Mouse (Mus musculus) forebrain, embryonic 14.5 days (tissue): ENCODE data around the gene Ceacam13. TPM values are rescaled to one million over a fixed set of nuclear protein-coding genes. Genes with fewer than 3 reads are reported as not detected.
"Not testable (repeated sequence)": the region's sequence is repeated elsewhere in the genome, so short reads cannot be mapped to it uniquely, and the experiment has no call there.

Experiments
- ATAC-seq: fragments of 200-750 bp; cut with Nextera tagmentation; 2 replicates; pipeline ENCODE4 v1.8.0; 2017; ENCODE audit warnings: mild to moderate bottlenecking, moderate library complexity
- DNase-seq: peaks from one replicate; pipeline ENCODE4 v3.0.0-alpha.2; 2015; ENCODE audit warnings: low spot score
- H3K27ac ChIP-seq: fragments of 300-500 bp; sonication (generic); 2 replicates; pipeline ENCODE4 v1.5.1; 2014; ENCODE audit warnings: low read depth, mild to moderate bottlenecking, control low read depth, low read length, moderate library complexity
- H3K27me3 ChIP-seq: fragments of 300-500 bp; sonication (generic); replicated peaks from 2 replicates; pipeline ENCODE4 v1.6.1; 2014; ENCODE audit warnings: low read length, control low read depth, mixed read lengths; ENCODE audit not compliant: control insufficient read depth, insufficient read depth
- H3K36me3 ChIP-seq: fragments of 300-500 bp; sonication (generic); 2 replicates; pipeline ENCODE4 v1.6.1; 2014; ENCODE audit warnings: low read length, control low read depth; ENCODE audit not compliant: control insufficient read depth, insufficient read depth
- H3K4me1 ChIP-seq: fragments of 300-500 bp; sonication (generic); 2 replicates; pipeline ENCODE4 v1.6.1; 2014; ENCODE audit warnings: antibody characterized with exemption, low read length, control low read depth; ENCODE audit not compliant: control insufficient read depth, insufficient read depth
- H3K4me2 ChIP-seq: fragments of 300-500 bp; sonication (generic); 2 replicates; pipeline ENCODE4 v1.6.1; 2014; ENCODE audit warnings: mild to moderate bottlenecking, control low read depth, low read length
- H3K4me3 ChIP-seq: fragments of 300-500 bp; sonication (generic); 2 replicates; pipeline ENCODE4 v1.5.1; 2014; ENCODE audit warnings: low read depth, low read length, control low read depth
- H3K9ac ChIP-seq: fragments of 300-500 bp; sonication (generic); 2 replicates; pipeline ENCODE4 v1.6.1; 2014; ENCODE audit warnings: mild to moderate bottlenecking, low read length, control low read depth, moderate library complexity
- H3K9me3 ChIP-seq: fragments of 300-500 bp; sonication (generic); replicated peaks from 2 replicates; pipeline ENCODE4 v1.6.1; 2016; ENCODE audit warnings: low read length, control low read depth, mixed read lengths; ENCODE audit not compliant: control insufficient read depth
- WGBS: fragments of 180-500 bp; shearing (Covaris S2); extraction: QIAGEN DNeasy Blood & Tissue Kit; methylation state at CpG from one replicate; pipeline ENCODE4 v1.1.7; 2014; 5-methylcytosine and 5-hydroxymethylcytosine counted together
- microRNA-seq: library from miRNA; unstranded; fragments of <30 nt; microRNA quantifications from one replicate; pipeline ENCODE4, GENCODE M21; 2016
- polyA plus RNA-seq: library from polyadenylated mRNA; unstranded; fragments of >200 nt; fragmentation: Nextera tagmentation; extraction: Ambion mirVana; gene quantifications from 2 replicates; pipeline ENCODE4 v1.2.1, GENCODE M21; 2014

Gene Ceacam13
- polyA plus RNA-seq, result not detected in 2 replicates

DNA sequence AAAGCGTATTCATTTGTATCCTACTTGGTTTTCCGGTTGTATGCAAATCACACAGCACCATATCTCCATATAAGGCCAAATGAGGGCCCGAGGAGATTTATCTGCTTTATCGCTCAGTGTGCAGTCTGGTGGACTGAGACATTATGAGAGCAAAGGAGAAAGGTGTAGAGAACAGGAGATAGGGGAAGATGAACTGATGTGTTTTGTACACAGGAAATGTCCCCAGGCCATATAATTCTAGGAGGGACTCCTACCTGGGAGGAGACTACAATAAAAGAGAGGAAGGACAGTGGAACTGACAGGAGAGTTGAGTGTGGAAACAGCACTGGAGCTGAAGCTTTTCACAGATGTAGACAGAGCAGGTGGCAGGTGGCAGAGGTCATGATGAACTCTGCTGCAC lies at the start of gene Ceacam13:
TSS of gene Ceacam13 (plus strand) at position 301 of the 400 bp plus-strand sequence.
- 81% methylated on average over 4 of the region's 4 CpGs for WGBS
- no peaks in the 10 kb centered on the region for H3K27me3 ChIP-seq
- no peak within 1 kb of the TSS for H3K27ac ChIP-seq
- DNase-seq (no peak), ATAC-seq (no peak)
- no peak within 1 kb of the TSS for H3K9ac ChIP-seq
- H3K36me3 ChIP-seq, result no peaks in the 10 kb centered on the region
- no peaks in the 10 kb centered on the region for H3K4me1 ChIP-seq
- H3K9me3 ChIP-seq, result peaks cover 15% of the 10 kb centered on the region
- H3K4me2 ChIP-seq, result no peak within 1 kb of the TSS
- no peak within 1 kb of the TSS for H3K4me3 ChIP-seq

DNA sequence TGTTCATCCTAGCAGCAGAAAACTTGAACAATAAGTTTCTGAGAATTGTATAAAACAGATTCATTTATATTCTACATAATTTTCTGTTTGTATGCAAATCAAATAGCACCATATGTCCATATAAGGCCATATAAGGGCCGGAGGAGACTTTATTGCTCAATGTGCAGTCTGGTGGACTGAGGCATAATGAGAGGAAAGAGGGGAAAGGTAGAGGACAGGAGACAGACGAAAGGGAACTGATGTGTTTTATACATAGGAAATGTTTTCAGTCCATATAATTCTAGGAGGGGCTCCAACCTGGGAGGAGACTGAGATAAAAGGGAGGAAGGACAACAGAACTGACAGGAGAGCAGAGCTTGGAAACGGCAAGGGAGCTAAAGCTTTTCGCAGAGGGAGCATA lies 37.9 kb upstream of the Ceacam13 start, which contains the start of gene Ceacam11:
TSS of gene Ceacam11 (plus strand) at position 301 of the 400 bp plus-strand sequence.
- WGBS, result 78% methylated on average over 4 of the region's 4 CpGs
- peaks cover 17% of the 10 kb centered on the region; the same call in 1 of the 2 replicates for H3K9me3 ChIP-seq

DNA sequence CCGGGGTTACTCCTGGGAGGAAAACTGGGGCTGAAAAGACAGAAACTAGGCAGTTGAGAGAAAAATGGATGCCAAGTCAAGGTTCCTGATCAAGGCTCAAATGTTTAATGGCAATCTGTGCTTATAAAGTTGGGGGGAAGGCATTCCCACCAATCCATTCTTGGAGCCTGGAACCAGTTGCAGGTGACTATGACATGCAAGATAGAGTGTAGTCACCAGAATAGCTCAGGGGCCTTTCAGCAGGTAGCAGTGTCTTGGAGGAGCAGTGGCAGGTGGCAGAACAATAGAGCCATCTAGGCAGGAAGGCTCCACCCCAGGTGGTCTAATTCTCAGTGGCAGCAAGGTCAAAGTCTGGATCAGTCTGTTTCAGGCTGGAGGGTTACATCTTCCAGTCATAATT lies 8.6 kb upstream of the Ceacam13 start:
- WGBS, result 84% methylated on average over 1 of the region's 1 CpGs
- not testable (repeated sequence) for H3K9me3 ChIP-seq, DNase-seq, ATAC-seq, H3K4me1 ChIP-seq, H3K9ac ChIP-seq, H3K27ac ChIP-seq, H3K4me3 ChIP-seq, H3K4me2 ChIP-seq, H3K36me3 ChIP-seq, H3K27me3 ChIP-seq

More for the DNA sequence above, 37.9 kb upstream of the Ceacam13 start, which contains the start of gene Ceacam11:
- Histone ChIP-seq H3K27ac (no peak within 1 kb of the TSS), H3K9ac (no peak within 1 kb of the TSS), H3K4me2 (no peak within 1 kb of the TSS), H3K27me3 (no peaks in the 10 kb centered on the region), H3K4me1 (no peaks in the 10 kb centered on the region), H3K4me3 (no peak within 1 kb of the TSS), H3K36me3 (no peaks in the 10 kb centered on the region)
- ATAC-seq (no peak), DNase-seq (no peak)

DNA sequence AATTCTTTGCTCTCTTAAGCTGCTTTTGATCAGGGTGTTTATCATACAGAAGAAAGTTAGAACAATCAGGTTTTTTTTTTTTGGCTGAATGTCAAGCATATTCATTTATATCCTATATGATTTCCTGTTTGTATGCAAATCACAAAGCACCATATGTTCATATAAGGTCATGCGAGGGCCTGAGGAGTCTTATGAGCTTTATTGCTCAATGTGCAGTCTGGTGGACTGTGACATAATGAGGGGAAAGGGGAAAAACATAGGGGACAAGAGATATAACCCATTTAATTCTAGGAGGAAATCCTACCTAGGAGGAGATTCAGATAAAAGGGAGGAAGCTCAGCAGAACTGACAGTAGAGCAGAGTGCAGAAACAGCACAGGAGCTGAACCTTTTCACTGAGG lies 55.9 kb downstream of the Ceacam13 start, which contains the start of gene Ceacam12:
TSS of gene Ceacam12 (plus strand) at position 301 of the 400 bp plus-strand sequence.
- H3K4me1 ChIP-seq, result no peaks in the 10 kb centered on the region
- ATAC-seq (no peak), DNase-seq (no peak)
- H3K27ac ChIP-seq, result no peak within 1 kb of the TSS
- no peak within 1 kb of the TSS for H3K9ac ChIP-seq
- H3K27me3 ChIP-seq, result no peaks in the 10 kb centered on the region
- 78% methylated on average over 1 of the region's 1 CpGs for WGBS
- peaks cover 24% of the 10 kb centered on the region; the same call in 1 of the 2 replicates for H3K9me3 ChIP-seq
- H3K4me3 ChIP-seq, result no peak within 1 kb of the TSS
- no peak within 1 kb of the TSS for H3K4me2 ChIP-seq
- no peaks in the 10 kb centered on the region for H3K36me3 ChIP-seq

Small RNAs within 50 kb of the gene (microRNA-seq; reads per million reads assigned to microRNA genes)
- not detected for gene Gm22414

Other genes starting within 250 kb of the Ceacam13 start
- gene Ceacam14, start 197.3 kb upstream of the Ceacam13 start, polyA plus RNA-seq, result not detected in 2 replicates
- gene Gm5155, start 138.1 kb upstream of the Ceacam13 start, polyA plus RNA-seq, result not detected in 2 replicates
- not detected in 2 replicates for gene Ceacam11, start 37.8 kb upstream of the Ceacam13 start, polyA plus RNA-seq
- not detected in 2 replicates for gene Ceacam12, start 56.0 kb downstream of the Ceacam13 start, polyA plus RNA-seq
- not detected in 2 replicates for gene Igfl3, start 166.6 kb downstream of the Ceacam13 start, polyA plus RNA-seq
- gene Mill1, start 235.5 kb downstream of the Ceacam13 start, polyA plus RNA-seq, result not detected in 2 replicates